Mouse (Mus musculus): Measurements from ENCODE around the gene Ttll5.

Ttll5 gene

DNA sequence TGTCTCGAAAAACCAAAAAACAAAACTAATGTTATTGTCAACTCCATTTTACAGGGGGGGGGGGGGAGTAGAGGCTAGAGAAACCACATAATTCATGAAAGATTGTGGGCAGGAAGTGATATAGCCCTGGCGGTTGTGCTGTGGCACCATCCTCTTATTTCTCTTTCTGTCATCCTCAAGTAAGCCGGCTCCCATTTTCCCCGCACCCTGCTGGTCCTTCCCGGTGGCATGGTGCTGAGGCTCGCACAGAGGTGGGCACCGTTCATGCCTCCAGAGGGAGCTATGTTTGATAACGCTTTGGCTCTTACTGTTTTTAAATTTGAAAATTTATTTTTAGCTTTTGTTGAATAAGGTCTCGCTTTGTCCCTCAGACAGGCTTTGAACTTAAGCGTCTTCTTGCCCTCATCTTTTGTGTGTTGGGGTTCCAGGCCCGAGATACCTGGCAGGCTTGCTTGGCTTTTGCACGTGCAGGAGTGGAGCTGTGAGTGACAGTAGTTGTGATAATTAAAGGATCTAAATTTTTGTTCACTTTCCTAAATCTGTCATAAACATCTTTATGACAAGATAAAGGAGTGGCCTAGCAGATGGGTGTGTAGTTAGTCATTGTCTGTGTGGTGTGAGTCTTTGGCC lies 15.0 kb downstream of the Ttll5 start:
- no peak for DNase-seq (ENCODE audit: low spot score)

DNA sequence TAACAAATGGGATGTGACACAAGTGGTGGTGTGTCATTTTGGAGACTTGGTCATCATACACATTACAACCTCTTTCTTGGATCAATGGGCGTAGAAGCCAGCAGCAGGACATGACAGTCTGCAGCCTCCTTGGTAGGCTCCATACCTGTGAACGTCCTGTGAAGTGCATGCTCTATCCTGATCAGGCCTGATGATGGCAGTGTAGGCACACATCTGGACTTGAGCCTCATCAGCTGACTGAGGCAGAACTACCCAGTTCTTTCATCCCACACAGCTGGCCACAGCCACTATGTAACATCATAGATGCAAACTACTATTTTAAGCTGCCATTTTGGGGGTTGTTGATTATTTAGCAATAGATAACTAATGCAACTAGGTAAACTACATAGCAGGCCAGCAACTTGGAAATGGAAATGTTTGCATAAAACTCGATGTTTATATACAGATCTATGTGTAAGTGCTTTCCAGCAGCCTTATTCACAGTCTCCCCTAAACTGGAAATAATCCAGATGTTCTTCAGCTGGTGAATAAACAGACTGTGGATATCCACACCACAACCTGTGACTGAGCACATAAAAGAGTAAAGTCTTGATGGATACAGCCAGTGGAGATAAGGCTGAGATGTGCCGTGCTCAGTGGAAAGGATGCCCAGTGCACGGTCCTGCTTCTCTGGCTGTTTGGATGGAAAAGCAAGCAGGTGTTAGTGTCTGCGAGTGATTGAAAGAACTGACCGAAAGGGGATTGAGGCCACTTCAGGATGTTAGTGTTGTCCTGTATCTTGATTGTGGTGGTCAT lies 23.9 kb downstream of the Ttll5 start:
- DNase-seq (ENCODE audit: low spot score): peak; percentile 58

DNA sequence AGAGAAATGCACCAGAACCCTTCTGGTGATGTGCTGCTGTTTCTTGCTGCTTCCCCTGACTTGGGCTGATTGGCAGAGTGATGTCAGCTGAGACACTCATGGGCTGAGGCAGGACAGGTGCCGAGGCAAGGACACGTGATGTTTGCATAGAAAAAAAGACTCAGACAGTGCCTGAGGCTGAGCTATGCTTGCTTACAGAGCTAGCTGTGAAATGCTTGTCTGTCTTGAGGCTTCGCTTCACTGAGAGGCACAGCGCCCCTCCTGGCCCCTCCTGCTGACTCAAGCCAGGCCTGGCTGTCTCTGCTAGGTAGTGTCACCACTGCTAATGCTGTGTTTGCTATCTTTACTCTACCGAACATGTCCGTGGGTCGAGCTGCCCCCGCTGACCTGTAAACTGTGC lies 26.2 kb downstream of the Ttll5 start:
- no peak for DNase-seq (ENCODE audit: low spot score)

DNA sequence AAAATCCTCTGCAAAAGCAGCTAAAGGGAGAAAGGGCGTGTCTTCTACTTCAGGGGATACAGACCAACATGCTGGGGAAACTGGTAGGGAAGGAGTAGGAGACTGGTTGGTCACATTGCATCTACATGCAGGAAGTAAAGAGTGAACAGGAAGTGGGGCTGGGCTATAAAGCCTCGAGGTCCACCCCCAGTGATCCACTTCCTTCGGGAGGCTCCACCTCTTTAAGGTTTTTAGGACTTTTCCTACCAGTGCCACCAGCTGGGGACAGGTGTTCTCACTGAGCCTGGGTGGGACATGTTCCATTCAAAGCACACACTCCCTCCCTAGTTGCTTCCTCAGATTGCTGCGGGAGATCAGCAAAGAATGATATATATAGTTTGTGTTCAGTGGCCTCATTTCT lies 29.4 kb downstream of the Ttll5 start:
- no peak for DNase-seq (ENCODE audit: low spot score)

DNA sequence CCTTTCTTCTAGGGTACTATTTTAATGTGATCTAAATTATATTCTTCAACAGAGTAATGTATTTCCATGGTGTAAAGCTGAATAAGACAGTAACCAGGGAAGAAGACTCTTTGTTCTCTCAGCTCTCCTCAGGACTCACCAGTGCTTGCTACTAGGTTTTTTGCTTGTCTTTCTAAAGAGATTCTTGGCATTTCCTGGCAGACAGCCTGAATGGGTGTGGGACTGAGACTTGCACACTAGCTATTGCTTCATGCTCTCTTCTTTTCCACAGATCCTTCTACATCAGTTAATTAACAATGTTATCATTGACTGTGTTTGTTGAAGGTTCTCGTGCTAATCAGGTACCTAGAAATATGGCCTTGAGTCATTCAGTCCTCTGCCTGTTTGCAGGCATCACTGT lies 29.8 kb downstream of the Ttll5 start:
- DNase-seq (ENCODE audit: low spot score): no peak

DNA sequence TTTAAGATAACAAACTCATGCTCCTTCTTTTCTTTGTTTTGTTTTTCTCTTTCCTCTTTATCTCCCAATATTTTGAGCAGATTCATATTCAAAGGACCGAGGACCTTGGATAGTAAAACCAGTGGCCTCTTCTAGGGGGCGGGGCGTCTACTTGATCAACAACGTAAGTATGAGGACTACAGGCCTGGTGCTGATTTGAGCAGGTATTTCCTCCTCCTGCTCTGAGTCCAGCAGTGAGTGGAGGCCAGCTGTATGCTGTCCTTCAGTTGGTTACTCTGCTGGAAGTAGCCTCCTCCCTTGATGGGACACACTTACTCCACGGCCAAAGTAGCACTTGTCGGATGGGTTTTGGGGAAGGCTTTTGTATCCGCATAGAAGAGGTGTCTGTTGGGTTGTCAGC lies 32.8 kb downstream of the Ttll5 start:
- no peak for DNase-seq (ENCODE audit: low spot score)

DNA sequence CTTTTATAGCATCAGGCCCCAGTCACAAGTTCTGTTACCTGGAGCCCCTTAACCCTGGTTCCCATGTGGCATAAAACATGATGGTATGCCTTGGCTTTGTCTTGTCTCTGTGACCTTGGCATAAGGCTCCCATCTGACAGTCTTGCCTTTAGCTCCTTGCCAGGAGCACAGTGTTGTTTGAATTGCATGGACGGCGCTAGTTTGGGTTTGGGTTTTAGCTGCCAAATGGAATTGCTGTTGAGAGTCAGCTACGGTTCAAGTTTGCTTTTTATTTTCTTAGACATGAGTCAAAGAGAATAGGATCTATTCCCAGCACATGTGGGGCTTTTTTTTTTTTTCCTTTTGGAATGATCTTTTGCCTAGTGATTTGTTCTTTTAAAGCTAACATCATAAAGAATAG lies 34.7 kb downstream of the Ttll5 start:
- DNase-seq (ENCODE audit: low spot score): no peak

DNA sequence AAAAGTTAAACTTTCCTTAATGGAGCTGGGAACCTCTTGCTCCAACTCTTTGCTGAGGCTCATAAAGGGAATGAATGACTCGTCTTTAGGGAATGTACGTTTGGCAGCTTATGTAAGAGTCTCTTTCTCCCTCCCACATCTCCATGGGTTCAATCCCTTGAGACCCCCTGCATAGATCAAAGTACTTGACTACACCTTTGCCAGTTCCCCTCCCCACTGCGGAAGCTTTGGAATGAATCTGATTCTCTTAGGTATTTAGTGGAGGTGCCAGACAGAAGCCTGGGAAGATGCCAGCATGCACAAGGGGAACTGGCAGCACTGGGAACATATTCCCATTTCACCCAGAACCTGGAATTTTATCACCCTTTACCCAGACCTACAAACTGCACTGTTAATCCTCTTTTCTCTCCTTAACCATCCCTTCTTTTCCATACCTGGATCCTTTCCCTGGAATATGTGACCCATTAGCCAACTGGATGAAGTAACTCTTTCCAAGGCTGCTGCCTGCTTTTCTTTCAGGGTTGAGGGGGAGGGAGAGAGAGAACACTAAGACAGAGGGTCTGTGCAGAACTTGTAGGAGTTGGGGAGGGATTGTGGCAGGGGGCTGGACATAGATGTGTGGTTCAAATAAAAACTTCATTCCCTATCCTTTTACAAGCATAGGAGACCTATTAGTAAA lies 35.2 kb downstream of the Ttll5 start:
- DNase-seq (ENCODE audit: low spot score): no peak

DNA sequence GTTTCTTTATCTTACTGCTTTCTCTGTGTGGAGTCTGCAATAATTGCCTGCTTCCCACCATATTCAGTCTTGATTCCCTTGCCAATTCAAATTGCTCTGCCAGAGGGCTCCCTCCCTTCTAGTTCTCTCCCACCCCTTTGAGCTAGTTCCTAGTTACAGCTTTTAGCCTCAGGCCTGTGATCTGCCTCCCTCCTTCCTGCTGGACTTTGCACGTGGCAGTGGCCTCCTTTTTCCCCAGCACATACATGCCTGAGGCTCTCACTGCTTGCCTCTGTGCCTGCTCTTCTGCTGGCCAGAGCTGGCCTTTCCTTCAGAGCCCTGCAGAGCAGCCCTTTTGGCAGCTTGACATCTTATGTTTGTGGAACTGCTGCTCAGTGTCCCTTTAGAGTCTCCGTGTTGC lies 38.1 kb downstream of the Ttll5 start:
- no peak for DNase-seq (ENCODE audit: low spot score)

DNA sequence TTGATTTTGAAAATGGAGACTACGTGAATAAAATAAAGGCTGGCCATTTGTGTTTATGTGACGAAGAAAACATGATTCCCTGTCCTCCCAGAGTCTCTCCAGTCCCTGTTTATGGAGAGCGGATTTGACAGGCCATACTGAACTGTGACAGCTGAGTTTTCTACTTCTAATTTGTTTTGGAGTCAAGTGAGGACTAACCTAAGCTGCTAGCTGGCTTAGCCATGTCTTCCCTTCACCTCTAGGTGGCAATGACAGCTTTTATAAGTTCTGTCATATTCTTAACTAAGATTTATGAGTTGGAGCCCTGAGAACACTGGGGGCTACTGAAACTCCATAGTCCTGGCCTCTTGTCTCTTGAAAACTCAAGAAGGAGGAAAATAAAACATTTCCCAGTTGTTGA lies 41.1 kb downstream of the Ttll5 start:
- peak; percentile 16 for DNase-seq (ENCODE audit: low spot score)

DNA sequence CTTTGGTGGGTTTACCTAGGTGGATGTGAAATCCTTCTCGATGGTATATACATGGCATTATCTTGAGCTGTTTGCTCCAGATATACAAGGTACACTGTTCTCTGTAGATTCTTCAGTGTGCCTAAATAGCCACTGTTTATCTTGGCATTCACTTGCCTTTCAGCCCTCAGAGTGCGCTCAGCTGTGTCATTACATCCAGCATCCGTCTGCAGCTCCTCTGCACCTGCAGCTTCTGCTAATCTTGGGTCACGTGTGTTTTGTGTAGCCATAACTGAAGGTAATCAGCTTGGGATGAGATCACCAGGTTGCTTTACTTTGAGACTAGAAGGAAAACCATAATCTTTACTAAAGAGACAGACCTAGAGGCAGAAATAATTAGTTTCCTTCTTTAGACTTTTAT lies 42.2 kb downstream of the Ttll5 start:
- DNase-seq (ENCODE audit: low spot score): no peak

DNA sequence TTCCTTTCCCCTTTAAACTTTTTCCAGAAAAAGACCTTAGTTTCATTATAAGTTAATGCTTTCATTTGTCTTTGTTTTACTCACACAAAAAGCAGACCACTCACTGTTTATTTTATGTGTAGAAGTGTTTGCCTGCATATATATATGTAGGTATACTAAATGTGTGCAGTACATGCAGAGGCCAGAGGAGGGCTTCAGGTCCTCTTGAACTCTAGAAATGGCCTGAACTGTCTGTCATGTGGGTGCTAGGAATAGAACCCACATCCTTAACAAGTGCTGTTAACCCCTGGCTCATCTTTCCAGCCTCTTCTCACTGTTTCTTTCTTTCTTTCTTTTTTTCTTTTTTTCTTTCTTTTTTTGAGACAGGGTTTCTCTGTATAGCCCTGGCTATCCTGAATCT lies 42.7 kb downstream of the Ttll5 start:
- peak; percentile 21 for DNase-seq (ENCODE audit: low spot score)

DNA sequence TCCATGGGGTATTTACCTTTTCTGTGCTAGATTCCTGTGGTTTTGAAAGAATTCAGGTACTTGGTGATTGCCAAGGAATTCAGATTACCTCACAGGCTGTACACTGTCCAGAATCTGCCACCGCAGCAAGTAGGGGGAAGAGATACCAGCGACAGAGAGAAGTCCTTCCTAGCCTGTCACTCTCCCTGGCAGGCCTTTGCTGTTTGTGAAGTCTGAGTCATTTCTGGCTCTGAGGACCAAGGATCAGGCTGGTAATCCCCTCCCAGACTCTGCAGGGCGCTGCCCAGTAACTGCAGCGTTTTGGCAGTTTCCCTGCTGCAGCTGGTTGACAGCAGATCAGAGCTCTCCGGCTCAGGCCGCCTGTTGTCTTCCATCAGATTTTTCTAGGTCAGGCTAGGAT lies 45.0 kb downstream of the Ttll5 start:
- DNase-seq (ENCODE audit: low spot score): no peak

DNA sequence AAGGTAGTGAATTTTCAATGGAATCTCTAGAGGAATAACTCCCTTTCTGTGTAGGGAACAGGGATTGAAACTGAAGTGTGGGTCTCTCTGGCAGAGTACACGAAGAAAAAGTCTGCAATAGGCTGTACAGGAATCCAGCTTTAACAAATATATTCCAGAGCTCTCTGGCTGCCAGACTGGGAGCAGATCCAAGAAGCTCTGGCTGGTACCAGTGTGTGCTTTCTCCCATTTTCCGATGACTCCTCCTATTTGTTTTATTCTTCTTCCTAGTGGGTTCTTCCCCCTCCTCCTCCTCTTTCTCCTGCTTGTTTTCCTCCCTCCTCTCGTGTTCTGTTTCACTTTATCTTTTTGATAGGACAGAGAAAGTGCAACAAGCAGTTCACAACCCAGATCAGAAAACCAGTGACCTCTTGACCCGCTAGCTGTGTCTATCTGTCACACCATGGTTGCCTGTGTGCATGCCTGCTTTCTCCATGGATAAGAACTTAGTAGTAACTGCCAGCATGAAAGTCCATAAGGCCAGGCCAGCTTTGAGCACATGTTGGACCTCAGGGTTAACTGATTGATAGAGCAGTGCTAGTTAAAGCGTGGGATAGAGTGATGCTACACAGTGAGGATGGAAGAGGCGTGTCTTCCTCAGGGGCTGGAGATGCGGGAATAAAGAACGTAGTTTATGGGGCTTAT lies 55.3 kb downstream of the Ttll5 start:
- DNase-seq (ENCODE audit: low spot score): peak; percentile 6

DNA sequence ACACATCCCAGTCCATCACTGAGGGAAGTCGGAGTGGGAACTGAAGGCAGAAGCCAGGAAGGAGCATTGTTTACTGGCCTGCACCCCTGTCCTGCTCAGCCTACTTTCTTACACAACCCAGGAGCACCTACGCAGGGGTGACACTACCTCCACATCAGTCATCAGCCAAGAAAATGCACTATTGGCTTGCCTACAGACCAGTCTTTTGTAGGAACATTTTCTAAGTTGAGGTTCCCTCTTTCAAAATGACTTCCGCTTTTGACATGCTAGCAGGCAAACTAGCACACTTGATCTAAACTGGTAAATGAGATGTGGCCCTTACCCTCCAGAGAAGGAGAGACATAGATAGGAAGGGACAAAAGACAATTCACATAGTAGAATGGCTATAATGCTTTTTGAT lies 60.6 kb downstream of the Ttll5 start:
- no peak for DNase-seq (ENCODE audit: low spot score)

DNA sequence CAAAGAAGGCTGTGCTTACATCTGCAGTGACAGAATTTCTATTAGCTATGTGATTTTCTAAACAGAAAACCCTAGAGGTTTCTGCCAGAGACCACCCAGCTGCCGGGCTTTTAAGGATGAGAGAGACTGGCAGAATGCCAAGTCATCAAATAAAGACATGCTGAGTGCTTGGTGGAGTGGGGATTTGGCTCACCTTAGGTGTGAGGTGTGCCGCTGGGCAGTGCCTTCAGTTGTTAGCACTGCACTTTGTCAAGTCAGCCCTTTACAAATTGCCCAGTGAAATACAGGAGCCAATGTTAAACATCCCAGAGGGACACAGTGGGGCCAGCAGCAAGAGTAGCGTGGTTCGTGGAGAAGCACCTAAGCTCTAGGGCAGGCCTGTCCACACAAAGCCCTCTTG lies 65.6 kb downstream of the Ttll5 start:
- no peak for DNase-seq (ENCODE audit: low spot score)

DNA sequence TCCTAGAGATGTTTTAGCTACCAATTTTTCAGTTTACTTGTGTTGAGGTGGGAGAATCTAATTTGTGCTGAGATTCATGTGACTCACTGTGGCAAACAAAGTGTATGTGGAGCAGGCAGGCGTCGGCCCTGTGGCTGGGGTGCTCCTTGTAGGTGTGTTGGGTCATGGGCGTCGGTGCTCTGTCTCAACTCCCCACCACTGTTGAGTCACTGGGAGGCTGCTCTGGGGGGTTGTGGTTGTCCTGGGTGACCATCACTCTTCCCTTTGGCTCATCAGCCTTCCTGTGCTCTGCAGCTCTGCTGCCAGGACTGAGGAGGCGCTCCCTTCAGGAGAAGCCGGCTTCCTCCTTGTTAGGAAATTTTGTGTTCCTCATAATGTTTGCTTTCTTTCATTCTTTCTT lies 79.5 kb downstream of the Ttll5 start:
- no peak for DNase-seq (ENCODE audit: low spot score)

DNA sequence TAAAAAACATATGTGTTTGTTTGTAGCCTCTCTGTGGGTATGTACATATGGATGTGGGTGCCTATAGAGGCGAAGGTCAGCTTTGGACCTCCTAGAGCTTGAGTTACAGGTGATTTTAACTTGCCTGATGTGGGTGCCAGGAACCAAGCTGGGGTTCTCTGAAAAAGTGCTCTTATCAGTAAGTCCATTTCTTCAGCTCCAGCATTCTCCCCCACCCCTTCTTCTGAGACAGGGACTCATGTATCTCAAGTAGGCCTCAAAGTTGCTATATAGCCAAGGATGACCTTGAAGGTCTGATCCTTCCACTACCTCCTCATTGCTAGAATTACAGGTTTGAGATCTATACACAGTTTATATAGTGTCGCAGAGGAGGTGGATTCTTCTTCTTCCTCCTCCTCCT lies 81.2 kb downstream of the Ttll5 start:
- DNase-seq (ENCODE audit: low spot score): no peak

DNA sequence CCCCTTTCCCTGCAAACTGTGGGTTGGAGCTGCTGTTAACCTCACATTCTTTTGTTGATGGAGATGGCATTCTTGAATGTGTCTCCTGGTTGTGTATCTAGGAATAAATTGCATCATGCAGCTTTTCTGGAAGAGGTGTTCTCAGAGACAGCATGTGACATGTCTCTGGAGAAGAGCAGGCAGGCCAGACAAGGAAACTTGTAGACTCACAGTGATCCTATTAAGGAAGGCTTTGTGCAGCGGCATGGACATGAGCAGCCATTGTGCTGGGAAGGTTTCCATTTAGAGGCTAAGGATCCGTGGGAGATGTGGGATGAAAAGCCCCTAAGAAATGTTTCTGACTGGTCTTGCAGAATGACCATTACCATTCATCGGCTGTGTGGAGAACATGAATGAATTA lies 83.4 kb downstream of the Ttll5 start:
- DNase-seq (ENCODE audit: low spot score): peak; percentile 9

DNA sequence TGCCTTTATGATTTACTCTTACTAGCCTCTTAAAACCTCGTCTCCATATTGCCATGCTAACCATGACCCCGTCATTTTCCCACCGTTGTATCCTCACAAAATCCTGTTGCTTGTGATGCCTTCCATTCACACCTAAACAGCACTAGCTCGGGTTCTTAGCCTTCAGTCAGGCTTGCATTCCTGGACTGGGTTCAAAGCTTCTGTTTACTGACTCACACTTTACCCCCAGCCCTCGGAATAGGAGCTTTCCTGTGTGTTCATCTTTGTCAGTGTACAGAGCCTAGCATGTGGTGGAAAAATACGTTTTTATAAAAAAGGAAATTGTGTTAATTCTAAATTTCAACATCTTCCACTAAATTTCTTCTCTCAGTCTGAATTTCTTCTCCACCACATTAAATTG lies 86.4 kb downstream of the Ttll5 start:
- no peak for DNase-seq (ENCODE audit: low spot score)

DNA sequence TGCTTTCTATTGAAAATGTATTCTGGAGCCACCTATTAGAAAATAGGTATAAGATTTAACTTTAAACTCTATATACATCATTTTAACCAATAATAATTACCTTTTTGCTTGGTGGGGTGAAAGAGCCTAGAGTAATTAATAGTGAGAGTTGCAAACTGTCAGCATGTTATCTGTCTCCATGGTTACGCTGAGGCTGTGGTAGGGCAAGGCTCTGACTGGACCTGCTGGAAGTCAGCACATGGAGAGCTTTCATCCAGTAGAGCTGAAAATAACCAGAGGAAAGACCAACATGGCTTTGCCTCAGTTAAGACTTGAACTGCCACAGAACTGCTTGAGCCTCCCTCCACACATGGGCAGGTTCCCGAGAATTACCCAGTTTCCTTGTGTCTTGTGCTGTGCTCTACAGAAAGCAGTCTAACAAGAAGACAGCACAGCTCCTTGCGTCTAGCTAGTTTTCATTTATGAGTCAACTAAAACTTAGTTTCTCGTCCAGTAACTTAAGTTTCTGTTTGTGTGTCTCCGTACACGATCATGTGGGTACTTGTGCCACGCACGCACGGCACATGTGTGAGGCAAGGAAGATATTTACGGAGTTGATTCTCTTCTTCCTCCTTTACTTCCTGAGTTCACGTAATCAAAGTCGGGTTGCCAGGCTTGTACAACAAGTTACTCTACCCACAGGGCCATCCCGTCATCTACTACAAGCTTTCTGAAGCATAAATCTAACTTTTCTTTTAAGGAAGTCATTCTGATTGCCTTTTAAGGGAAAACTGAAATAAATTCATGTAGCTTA lies 88.4 kb downstream of the Ttll5 start:
- DNase-seq (ENCODE audit: low spot score): peak; percentile 13

DNA sequence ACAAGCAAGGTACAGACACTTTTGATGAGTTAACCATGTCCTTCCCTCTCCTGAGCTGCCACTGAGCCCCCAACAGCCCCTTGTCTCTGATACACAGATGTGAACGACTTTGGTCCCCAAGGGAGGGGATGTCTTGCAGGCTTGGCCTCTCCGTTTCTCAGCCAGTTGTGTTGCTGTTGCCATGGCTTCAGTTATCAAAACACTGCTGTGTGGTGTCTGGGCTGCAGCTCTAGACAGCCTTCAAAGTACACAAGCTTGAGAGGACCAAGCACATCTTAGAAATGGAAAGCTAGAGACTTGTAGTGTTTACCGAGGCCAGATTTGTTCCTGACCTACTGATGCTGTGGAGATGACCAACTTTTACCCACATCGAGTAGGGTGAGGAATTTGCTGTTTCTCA lies 102.4 kb downstream of the Ttll5 start:
- DNase-seq (ENCODE audit: low spot score): peak; percentile 25
